Mouse (Mus musculus) hindbrain, embryonic 13.5 days (tissue): ENCODE measurements around the gene Cdx4. TPM values are rescaled to one million over a fixed set of nuclear protein-coding genes. Genes with fewer than 3 reads are reported as not detected.

ENCODE experiments used
- ATAC-seq: fragments of 200-750 bp; cut with Nextera tagmentation; 2 replicates; pipeline ENCODE4 v1.8.0; 2017; ENCODE audit warnings: moderate TSS enrichment; ENCODE audit not compliant: low FRiP score
- H3K27ac ChIP-seq: fragments of 300-500 bp; sonication (generic); 2 replicates; pipeline ENCODE4 v1.5.1; 2015; ENCODE audit warnings: inconsistent platforms, mild to moderate bottlenecking, moderate library complexity
- H3K27me3 ChIP-seq: fragments of 300-500 bp; sonication (generic); 2 replicates; pipeline ENCODE4 v1.6.1; 2015; ENCODE audit warnings: mild to moderate bottlenecking, inconsistent platforms
- H3K36me3 ChIP-seq: fragments of 300-500 bp; sonication (generic); 2 replicates; pipeline ENCODE4 v1.6.1; 2015; ENCODE audit warnings: mild to moderate bottlenecking, inconsistent platforms
- H3K4me1 ChIP-seq: fragments of 300-500 bp; sonication (generic); replicated peaks from 2 replicates; pipeline ENCODE4 v1.6.1; 2015; ENCODE audit warnings: inconsistent platforms
- H3K4me2 ChIP-seq: fragments of 300-500 bp; sonication (generic); 2 replicates; pipeline ENCODE4 v1.6.1; 2015; ENCODE audit warnings: inconsistent platforms, mild to moderate bottlenecking, moderate library complexity
- H3K4me3 ChIP-seq: fragments of 300-500 bp; sonication (generic); 2 replicates; pipeline ENCODE4 v1.5.1; 2015; ENCODE audit warnings: mild to moderate bottlenecking, inconsistent platforms
- H3K9ac ChIP-seq: fragments of 300-500 bp; sonication (generic); 2 replicates; pipeline ENCODE4 v1.6.1; 2015; ENCODE audit warnings: mild to moderate bottlenecking, inconsistent platforms
- H3K9me3 ChIP-seq: fragments of 300-500 bp; sonication (generic); 2 replicates; pipeline ENCODE4 v1.6.1; 2016; ENCODE audit warnings: inconsistent platforms
- whole genome bisulfite sequencing: fragments of 180-500 bp; shearing (Covaris S2); methylation state at CpG from one replicate; pipeline ENCODE4 v1.1.7; 2015; 5-methylcytosine and 5-hydroxymethylcytosine counted together
- polyA plus RNA-seq: library from polyadenylated mRNA; unstranded; fragments of >200 nt; fragmentation: Nextera tagmentation; extraction: Ambion mirVana; gene quantifications from 2 replicates; pipeline ENCODE4 v1.2.1, GENCODE M21; 2015

The Cdx4 gene
- polyA plus RNA-seq, 1 experiment from 2014 or later = not detected

DNA sequence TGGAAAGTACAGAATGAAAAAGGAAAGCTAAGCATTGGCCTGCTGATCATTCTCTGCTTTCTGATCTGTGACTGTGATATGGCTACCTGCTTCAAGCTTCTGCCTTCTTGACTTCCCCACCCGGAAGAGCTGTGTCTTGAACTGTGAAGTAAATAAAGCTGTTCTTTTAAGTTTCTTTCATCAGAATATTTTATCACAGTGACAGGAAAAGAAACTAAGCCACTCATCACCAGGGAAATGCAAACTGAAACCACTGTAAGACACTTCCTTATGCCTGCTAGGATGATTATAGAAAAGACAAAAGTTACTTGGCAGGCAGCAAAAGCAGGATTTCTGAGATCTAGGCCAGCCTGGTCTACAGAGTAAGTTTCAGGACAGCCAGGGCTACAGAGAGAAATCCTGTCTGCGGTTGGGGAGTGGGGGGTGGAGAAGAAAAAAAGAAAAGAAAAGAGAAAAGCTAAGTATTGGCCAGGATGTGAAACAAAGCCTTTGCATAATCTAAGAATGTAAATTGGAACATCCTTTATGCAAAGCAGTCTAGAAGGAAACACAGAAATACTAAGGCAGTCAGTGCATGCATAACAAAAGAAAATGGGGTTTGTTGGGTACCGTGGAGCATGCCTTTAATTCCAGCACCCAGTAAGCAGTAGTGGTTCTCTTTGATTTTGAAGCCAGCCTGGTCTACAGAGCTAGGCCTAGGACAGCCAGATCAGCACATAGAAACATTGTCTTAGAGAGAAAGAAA, 20.3 kb downstream of the Cdx4 start:
- ATAC-seq = no peak
- H3K36me3 ChIP-seq = no peaks in the 10 kb centered on the region
- H3K27ac ChIP-seq = no peak overlapping the region
- H3K9ac ChIP-seq = no peak overlapping the region
- H3K4me1 ChIP-seq = no peaks in the 10 kb centered on the region
- WGBS = 53% methylated on average over 3 of the region's 3 CpGs
- H3K9me3 ChIP-seq = no peaks in the 10 kb centered on the region
- no peak overlapping the region for H3K4me3 ChIP-seq
- H3K27me3 ChIP-seq = peaks cover 44% of the 10 kb centered on the region
- H3K4me2 ChIP-seq = no peak overlapping the region

- peak overlapping the region; percentile 55 for H3K4me3 ChIP-seq
- H3K27me3 ChIP-seq = peaks cover 74% of the 10 kb centered on the region
- H3K27ac ChIP-seq = no peak overlapping the region
- H3K4me2 ChIP-seq = peak overlapping the region; percentile 59
- H3K4me1 ChIP-seq = no peaks in the 10 kb centered on the region
- no peaks in the 10 kb centered on the region for H3K36me3 ChIP-seq
- no peaks in the 10 kb centered on the region for H3K9me3 ChIP-seq
- WGBS = 49% methylated on average over 5 of the region's 5 CpGs
- H3K9ac ChIP-seq = no peak overlapping the region
- peak; percentile 65 for ATAC-seq
Observed at GRCm38 (mm10) chrX:103355784-103356183, 34.6 kb downstream of the Cdx4 start.

GRCm38 (mm10) chrX:103356287-103356686, 35.1 kb downstream of the Cdx4 start, which contains the start of gene Chic1:
TSS of gene Chic1 (plus strand) at chrX:103356476.
- peaks cover 73% of the 10 kb centered on the region for H3K27me3 ChIP-seq

DNA sequence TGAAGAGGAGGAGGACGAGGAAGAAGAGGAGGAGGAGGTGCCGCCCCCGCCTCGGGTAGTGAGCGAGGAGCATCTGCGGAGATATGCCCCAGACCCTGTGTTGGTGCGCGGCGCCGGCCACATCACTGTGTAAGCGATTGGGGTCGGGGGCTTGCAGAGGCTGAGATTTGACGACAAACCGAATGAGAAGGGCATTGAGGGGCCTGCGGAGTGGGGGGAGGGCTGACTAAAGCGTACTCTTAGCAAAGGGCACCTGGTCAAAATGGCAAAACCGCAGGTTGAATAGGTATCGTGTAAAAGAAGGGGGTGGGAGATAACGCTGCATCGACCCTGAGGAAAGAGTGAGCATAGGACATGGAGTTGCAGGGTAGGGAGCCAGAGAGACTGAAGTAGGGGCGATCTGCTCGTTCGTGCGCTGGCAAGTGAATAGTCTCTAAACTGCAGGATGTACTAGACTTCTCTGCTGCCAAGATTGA, 35.6 kb downstream of the Cdx4 start:
- no peaks in the 10 kb centered on the region for H3K9me3 ChIP-seq
- peak overlapping the region; percentile 83 for H3K27ac ChIP-seq
- 16% methylated on average over 24 of the region's 24 CpGs for WGBS
- H3K9ac ChIP-seq = peak overlapping the region; percentile 79
- H3K36me3 ChIP-seq = no peaks in the 10 kb centered on the region
- peak; percentile 89 for ATAC-seq
- H3K4me3 ChIP-seq = peak overlapping the region; percentile 55
- no peaks in the 10 kb centered on the region for H3K4me1 ChIP-seq
- H3K27me3 ChIP-seq = peaks cover 72% of the 10 kb centered on the region
- peak overlapping the region; percentile 59 for H3K4me2 ChIP-seq

More at GRCm38 (mm10) chrX:103356287-103356686, 35.1 kb downstream of the Cdx4 start, which contains the start of gene Chic1:
- Histone ChIP-seq H3K27ac (peak within 1 kb of the TSS; percentile 83), H3K9me3 (no peaks in the 10 kb centered on the region), H3K36me3 (no peaks in the 10 kb centered on the region), H3K4me2 (peak within 1 kb of the TSS; percentile 59), H3K4me3 (peak within 1 kb of the TSS; percentile 55), H3K4me1 (no peaks in the 10 kb centered on the region), H3K9ac (peak within 1 kb of the TSS; percentile 79)
- peak; percentile 97 for ATAC-seq
- 19% methylated on average over 34 of the region's 34 CpGs for WGBS

GRCm38 (mm10) chrX:103366201-103366600, 45.0 kb downstream of the Cdx4 start:
- H3K27ac ChIP-seq = no peak overlapping the region
- H3K27me3 ChIP-seq = peaks cover 44% of the 10 kb centered on the region

GRCm38 (mm10) chrX:103368650-103369049, 47.5 kb downstream of the Cdx4 start:
- H3K9ac ChIP-seq = no peak overlapping the region
- WGBS = 55% methylated on average over 3 of the region's 3 CpGs
- H3K36me3 ChIP-seq = no peaks in the 10 kb centered on the region
- no peak overlapping the region for H3K4me2 ChIP-seq
- no peak overlapping the region for H3K27ac ChIP-seq
- no peak overlapping the region for H3K4me3 ChIP-seq
- H3K27me3 ChIP-seq = peaks cover 46% of the 10 kb centered on the region
- H3K4me1 ChIP-seq = 0 out of 2 replicates have a peak, but pooled peaks cover 3% of the 10 kb centered on the region
- H3K9me3 ChIP-seq = no peaks in the 10 kb centered on the region
- no peak for ATAC-seq

More at GRCm38 (mm10) chrX:103366201-103366600, 45.0 kb downstream of the Cdx4 start:
- Histone ChIP-seq H3K4me1 (0 out of 2 replicates have a peak, but pooled peaks cover 3% of the 10 kb centered on the region), H3K4me3 (no peak overlapping the region), H3K36me3 (no peaks in the 10 kb centered on the region), H3K4me2 (no peak overlapping the region), H3K9ac (no peak overlapping the region), H3K9me3 (no peaks in the 10 kb centered on the region)
- no peak for ATAC-seq
- 33% methylated on average over 5 of the region's 5 CpGs for WGBS

- no peak overlapping the region for H3K9ac ChIP-seq
- no peak overlapping the region for H3K27ac ChIP-seq
- no peaks in the 10 kb centered on the region for H3K9me3 ChIP-seq
- no peak overlapping the region for H3K4me2 ChIP-seq
- H3K4me1 ChIP-seq = 0 out of 2 replicates have a peak, but pooled peaks cover 3% of the 10 kb centered on the region
- H3K27me3 ChIP-seq = peaks cover 48% of the 10 kb centered on the region
- H3K36me3 ChIP-seq = no peaks in the 10 kb centered on the region
- H3K4me3 ChIP-seq = no peak overlapping the region
- ATAC-seq = no peak
- whole genome bisulfite sequencing = 74% methylated on average over 2 of the region's 2 CpGs
Observed at GRCm38 (mm10) chrX:103371221-103371620, 50.0 kb downstream of the Cdx4 start.

DNA sequence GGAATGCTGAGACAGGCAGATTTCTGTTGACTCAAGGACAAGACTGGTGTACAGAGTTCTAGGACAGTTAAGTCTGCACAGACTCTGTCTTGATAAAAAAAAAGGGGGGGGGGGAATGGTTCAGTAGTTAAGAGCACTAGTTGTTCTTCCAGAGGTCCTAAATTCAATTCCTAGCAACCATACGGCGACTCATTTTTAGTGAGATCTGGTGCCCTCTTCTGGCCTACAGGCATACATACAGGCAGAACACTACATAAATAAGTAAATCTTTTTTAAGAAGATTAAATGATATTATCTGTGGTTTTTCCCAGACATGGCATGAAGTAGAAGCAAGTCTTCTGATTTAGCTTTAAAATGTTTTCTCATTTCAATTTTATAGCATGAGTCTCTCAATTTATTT, 50.4 kb downstream of the Cdx4 start:
- H3K9me3 ChIP-seq = no peaks in the 10 kb centered on the region
- no peaks in the 10 kb centered on the region for H3K36me3 ChIP-seq
- no peak overlapping the region for H3K9ac ChIP-seq
- H3K27ac ChIP-seq = no peak overlapping the region
- 43% methylated on average over 2 of the region's 2 CpGs for WGBS
- H3K4me1 ChIP-seq = 0 out of 2 replicates have a peak, but pooled peaks cover 3% of the 10 kb centered on the region
- no peak overlapping the region for H3K4me2 ChIP-seq
- H3K27me3 ChIP-seq = peaks cover 50% of the 10 kb centered on the region
- H3K4me3 ChIP-seq = no peak overlapping the region
- ATAC-seq = no peak

- Histone ChIP-seq H3K27me3 (peaks cover 49% of the 10 kb centered on the region), H3K4me2 (no peak overlapping the region), H3K4me3 (no peak overlapping the region), H3K9ac (no peak overlapping the region), H3K27ac (no peak overlapping the region), H3K9me3 (no peaks in the 10 kb centered on the region), H3K4me1 (no peaks in the 10 kb centered on the region), H3K36me3 (no peaks in the 10 kb centered on the region)
- 69% methylated on average over 5 of the region's 5 CpGs for WGBS
- ATAC-seq = no peak
Observed at GRCm38 (mm10) chrX:103374250-103374649, 53.1 kb downstream of the Cdx4 start.

Other genes starting within 250 kb of the Cdx4 start
- 78.5 and 82.4 TPM in 2 replicates for gene Nap1l2, start 134.8 kb upstream of the Cdx4 start, polyA plus RNA-seq
- 8.8 and 9.4 TPM in 2 replicates for gene Chic1, start 35.1 kb downstream of the Cdx4 start, polyA plus RNA-seq
- 0.43 TPM in 1 of 2 replicates, not detected in the other for gene Tsx, start 93.1 kb downstream of the Cdx4 start, polyA plus RNA-seq
- not detected in 2 replicates for gene Gm26992, start 100.6 kb downstream of the Cdx4 start, polyA plus RNA-seq